Mouse (Mus musculus): ENCODE measurements around the gene Slc9c1.
"Not testable (repeated sequence)": the region's sequence is repeated elsewhere in the genome, so short reads cannot be mapped to it uniquely, and the experiment has no call there.

Slc9c1 gene

DNA sequence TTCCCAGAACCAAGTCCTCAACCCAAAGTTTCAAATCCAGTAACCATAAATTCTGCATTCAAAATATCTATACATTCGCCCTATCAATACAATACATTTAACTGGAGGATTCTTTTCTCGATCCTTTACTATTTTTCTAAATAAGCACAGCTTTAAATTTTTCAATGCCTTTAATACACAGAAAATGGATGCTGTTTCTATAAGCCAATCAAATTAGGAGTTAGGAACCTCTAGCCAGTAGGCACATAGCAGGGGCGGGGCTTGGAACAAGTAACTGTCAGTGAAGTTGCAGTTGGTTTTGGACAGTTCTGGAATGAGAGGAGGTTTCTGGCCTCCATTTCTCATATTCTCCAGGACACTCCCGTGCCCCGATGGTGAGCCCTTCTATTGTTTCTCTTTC, at the start of gene Slc9c1:
Slc9c1 (plus strand) TSS at position 301 of the 400 bp plus-strand sequence.
- DNase-seq (ENCODE audit: low spot score in 2 of 2), result no peak

DNA sequence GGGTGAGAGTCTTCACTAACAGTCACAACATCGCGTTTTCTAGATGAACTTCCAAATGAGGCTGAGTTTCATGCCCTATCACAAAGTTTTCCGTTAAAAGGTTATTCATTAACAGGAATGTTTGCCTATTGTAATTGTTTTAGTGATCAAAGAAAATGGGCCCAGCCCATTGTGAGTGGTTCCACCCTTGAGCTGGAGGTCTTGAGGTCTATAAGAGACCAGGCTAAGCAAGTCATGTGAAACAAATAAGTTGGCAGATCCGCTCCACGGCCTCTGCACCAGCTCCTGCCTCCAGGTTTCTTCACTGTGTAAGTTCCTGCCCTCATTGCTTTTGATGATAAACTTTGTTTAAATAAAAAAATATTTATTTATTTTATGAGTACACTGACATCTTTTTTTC, 42.2 kb upstream of the Slc9c1 start, which contains the start of gene Gm609:
Gm609 (minus strand) TSS at position 43 of the 400 bp plus-strand sequence.
- DNase-seq (ENCODE audit: low spot score in 2 of 2), result no peak

GRCm38 (mm10) chr16:45495326-45495725, 39.8 kb upstream of the Slc9c1 start:
- DNase-seq (ENCODE audit: low spot score in 2 of 2), result no peak

DNA sequence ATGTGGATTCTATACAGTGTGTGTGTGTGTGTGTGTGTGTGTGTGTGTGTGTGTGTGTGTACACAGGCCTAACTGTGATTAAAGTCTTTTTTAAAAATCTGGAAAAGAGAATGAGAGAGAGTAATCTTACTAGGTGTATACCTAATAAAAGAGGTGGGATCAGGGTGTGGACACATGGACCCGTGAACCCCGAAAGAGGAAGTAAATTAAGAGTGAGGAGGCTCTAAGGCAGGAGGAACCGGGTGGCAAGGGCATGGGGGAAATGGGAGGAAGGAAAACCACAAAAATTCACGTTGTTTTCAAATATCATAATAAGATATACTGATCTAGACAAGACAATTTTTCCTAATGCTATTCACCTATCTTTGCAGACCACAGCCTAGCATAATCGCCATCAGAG, 9.6 kb upstream of the Slc9c1 start:
- no peak for DNase-seq (ENCODE audit: low spot score in 2 of 2)

GRCm38 (mm10) chr16:45531950-45532349, 3.2 kb upstream of the Slc9c1 start, which contains the start of gene Gm17783:
Gene Gm17783, minus strand, starts transcription at chr16:45532050.
- no peak for DNase-seq (ENCODE audit: low spot score in 2 of 2)

GRCm38 (mm10) chr16:45538342-45538741, 3.2 kb downstream of the Slc9c1 start:
- DNase-seq (ENCODE audit: low spot score in 2 of 2), result not testable (repeated sequence)

GRCm38 (mm10) chr16:45542108-45542507, 7.0 kb downstream of the Slc9c1 start:
- DNase-seq (ENCODE audit: low spot score in 2 of 2), result no peak

DNA sequence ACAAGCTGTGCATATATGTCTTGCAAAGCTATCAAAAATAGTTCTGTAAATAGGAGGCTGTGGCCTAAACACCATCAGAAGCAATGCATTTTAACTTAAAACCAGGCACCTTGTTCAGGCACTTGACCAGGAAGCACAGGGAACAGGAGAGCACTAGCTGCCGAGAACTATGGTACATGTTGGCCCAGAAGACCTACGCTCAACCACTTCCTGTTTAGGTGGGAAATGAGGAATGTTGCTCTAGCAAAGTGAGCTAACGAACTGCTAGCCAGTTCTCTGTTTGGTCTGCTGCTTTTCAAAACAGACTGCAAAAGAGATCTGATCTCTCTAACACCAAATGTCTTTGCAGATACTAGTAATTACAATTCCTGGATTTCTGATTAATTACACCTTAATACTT, 9.2 kb downstream of the Slc9c1 start:
- DNase-seq (ENCODE audit: low spot score in 2 of 2), result no peak

DNA sequence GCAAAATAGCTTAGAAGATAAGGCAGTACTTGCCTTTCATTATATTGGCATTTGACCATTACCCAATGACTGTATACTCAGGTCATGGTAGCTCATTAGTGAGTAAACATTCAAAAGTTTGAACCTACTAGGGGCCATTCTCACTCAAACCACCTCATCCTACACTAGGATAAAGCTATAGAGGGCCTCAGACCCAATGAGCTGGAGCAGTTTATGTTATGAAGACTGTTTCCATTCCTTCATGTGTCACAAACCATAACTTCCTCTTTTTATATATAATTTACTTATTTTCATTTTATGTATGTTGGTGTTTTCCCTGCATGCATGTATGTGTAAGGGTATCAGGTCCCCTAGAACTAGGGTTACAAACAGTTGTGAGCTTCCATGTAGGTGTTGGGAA, 12.9 kb downstream of the Slc9c1 start:
- DNase-seq (ENCODE audit: low spot score in 2 of 2), result no peak

GRCm38 (mm10) chr16:45551579-45551978, 16.5 kb downstream of the Slc9c1 start:
- no peak for DNase-seq (ENCODE audit: low spot score in 2 of 2)

- DNase-seq (ENCODE audit: low spot score in 2 of 2), result no peak
Measured at GRCm38 (mm10) chr16:45561747-45562146, 26.6 kb downstream of the Slc9c1 start.

GRCm38 (mm10) chr16:45572307-45572706, 37.2 kb downstream of the Slc9c1 start:
- no peak for DNase-seq (ENCODE audit: low spot score in 2 of 2)

DNA sequence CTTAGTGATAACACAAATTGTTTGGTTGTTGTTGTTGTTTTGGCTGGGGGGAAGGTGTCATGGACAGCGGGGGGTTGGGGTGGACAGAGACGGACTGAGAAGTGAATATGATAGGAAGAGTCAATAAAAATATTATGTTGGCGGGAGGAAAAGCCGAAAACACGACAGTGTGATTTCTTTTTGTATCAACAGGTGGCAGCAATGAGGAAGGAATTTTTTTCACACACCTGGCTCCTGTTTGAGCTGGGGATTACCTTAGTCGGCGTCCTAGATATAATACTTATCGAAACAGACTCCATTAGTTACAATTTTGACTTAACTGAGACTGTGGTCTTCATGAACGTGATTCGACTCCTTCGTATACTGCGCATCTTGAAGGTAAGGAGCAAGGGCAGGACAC, 44.8 kb downstream of the Slc9c1 start:
- DNase-seq (ENCODE audit: low spot score in 2 of 2), result no peak

DNA sequence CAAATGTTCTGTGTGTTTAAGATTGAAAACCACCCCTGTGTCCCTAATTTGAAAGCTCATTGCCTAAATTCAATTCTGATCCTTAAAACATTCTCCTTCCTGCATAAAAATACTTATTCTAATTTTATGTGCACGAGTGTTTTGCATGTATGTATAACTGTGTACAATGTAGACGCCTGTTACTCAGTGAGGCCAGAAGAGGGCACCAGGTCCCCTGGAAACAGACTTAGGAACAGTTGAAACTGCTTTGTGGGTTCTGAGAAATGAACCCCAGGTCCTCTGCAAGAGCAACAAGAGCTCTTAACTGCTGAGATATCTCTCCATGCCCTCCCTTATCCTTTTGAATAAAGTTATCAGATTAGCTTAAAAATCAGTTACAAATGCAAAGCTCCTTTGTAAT, 47.4 kb downstream of the Slc9c1 start:
- no peak for DNase-seq (ENCODE audit: low spot score in 2 of 2)

GRCm38 (mm10) chr16:45593656-45594055, 58.5 kb downstream of the Slc9c1 start:
- DNase-seq (ENCODE audit: low spot score in 2 of 2), result no peak

- no peak for DNase-seq (ENCODE audit: low spot score in 2 of 2)
Measured at GRCm38 (mm10) chr16:45595494-45595893, 60.4 kb downstream of the Slc9c1 start.

- peak; percentile 22 to 25 for DNase-seq (ENCODE audit: low spot score in 2 of 2)
Measured at GRCm38 (mm10) chr16:45608481-45608954, 73.4 kb downstream of the Slc9c1 start.

- no peak for DNase-seq (ENCODE audit: low spot score in 2 of 2)
Measured at GRCm38 (mm10) chr16:45609300-45609699, 74.2 kb downstream of the Slc9c1 start.

DNA sequence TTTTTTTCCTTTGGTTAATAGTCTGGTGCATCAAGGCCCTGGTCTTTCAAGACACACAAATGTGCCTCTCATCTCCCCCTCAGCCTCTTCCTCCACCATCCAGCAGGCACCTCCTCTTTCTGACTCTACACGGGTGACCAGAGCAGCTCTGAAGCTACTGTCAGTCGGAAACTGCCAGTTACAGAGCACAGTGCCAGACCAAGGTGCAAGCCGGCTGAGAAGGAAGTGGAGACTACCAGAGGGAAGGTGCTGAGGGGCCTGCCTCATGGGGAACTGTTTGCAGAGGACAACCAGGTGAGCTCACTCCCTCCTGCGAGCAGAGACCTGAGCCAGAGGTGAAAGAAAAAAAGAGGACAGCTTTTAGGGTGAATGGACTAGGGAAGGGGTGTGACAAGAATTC, 75.2 kb downstream of the Slc9c1 start, which contains the start of gene Gcsam:
Gcsam (plus strand) TSS at position 114 of the 400 bp plus-strand sequence.
- DNase-seq (ENCODE audit: low spot score in 2 of 2), result no peak

GRCm38 (mm10) chr16:45613247-45613646, 78.1 kb downstream of the Slc9c1 start:
- DNase-seq (ENCODE audit: low spot score in 2 of 2), result no peak

DNA sequence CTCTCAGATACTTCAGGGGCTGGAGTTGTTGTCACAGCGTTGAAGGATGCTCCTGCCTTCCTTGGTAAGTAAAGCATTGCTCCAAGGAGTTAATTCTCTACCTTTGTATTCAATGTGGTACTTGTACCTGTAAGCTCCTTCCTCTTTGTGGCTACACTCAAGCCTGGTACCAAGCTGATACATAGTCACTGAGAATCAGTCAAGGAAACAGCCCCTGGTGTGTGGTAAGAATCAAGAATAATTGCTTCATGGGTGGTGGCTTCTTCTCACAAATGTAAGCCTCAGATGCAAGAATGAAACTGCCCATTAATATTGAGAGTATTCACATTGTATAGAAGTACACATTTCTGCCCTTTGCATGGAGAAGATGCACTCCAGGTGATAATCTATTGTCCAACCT, 80.8 kb downstream of the Slc9c1 start:
- DNase-seq (ENCODE audit: low spot score in 2 of 2), result no peak

GRCm38 (mm10) chr16:45619751-45620375, 84.8 kb downstream of the Slc9c1 start:
- DNase-seq (ENCODE audit: low spot score in 2 of 2), result no peak

- DNase-seq (ENCODE audit: low spot score in 2 of 2), result no peak
Measured at GRCm38 (mm10) chr16:45623230-45623629, 88.1 kb downstream of the Slc9c1 start.

DNA sequence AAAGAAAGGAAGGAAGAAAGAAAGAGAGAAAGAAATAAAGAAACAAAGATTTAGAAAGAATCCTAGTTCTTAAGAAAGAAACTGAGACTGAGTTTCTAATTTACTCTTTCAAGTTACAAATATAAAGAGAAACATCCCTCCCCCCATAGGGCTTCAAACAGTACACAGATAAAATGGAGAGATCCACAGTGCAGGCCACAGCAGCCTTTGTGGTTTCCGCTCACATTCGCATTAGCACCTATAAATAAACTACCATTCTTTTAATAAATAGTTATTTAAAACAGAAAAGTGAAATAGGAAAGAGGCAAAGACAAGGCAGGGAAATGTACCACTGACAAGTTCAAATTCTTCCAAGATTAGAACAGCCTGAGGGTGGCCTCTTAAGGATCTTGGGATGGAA, 89.7 kb downstream of the Slc9c1 start:
- DNase-seq (ENCODE audit: low spot score in 2 of 2), result no peak

All from heart, adult 9 months (tissue).